Mouse (Mus musculus) brain, embryonic 14.5 days (tissue): ENCODE results near the gene Nemp2.

ENCODE experiments used
- CTCF ChIP-seq: fragments of 200-500 bp; IDR thresholded peaks from 2 replicates; pipeline ENCODE4 v1.5.1; 2012; ENCODE audit warnings: inconsistent platforms, mild to moderate bottlenecking, moderate library complexity, borderline replicate concordance; ENCODE audit not compliant: insufficient read depth, insufficient read length; ENCODE audit errors: extremely low read depth
- POLR2A ChIP-seq: fragments of 200-500 bp; IDR thresholded peaks from 2 replicates; pipeline ENCODE4 v1.6.1; 2012; ENCODE audit warnings: mild to moderate bottlenecking, inconsistent platforms, borderline replicate concordance; ENCODE audit not compliant: poor library complexity, insufficient read depth, insufficient read length, severe bottlenecking; ENCODE audit errors: extremely low read depth

- TF ChIP-seq CTCF (no peak), POLR2A (no peak)
Measured at GRCm38 (mm10) chr1:52640266-52640665, 9.8 kb downstream of the Nemp2 start.
